Mouse (Mus musculus): ENCODE data around the gene Ankrd65. TPM values are rescaled to one million over a fixed set of nuclear protein-coding genes. Genes with fewer than 3 reads are reported as not detected.
A peak's percentile ranks its signal among the peaks of the same experiment; 100 is the strongest.

The Ankrd65 gene
- total and polyA plus RNA-seq, 3 experiments, result 0.41 TPM; not detected in 2

- Histone ChIP-seq H3K27me3 (ENCODE audit: control insufficient read depth, insufficient read depth, low read length) (no peaks in the 10 kb centered on the region), H3K4me3 (no peak overlapping the region), H3K79me2 (replicated peaks; ENCODE audit: control insufficient read depth, insufficient read depth, low read length) (no peaks in the 10 kb centered on the region), H3K4me1 (ENCODE audit: control insufficient read depth, insufficient read depth, low read length) (no peaks in the 10 kb centered on the region), H3K9ac (ENCODE audit: low read depth, low read length) (no peak overlapping the region), H3K27ac (no peak overlapping the region), H3K36me3 (ENCODE audit: control insufficient read depth, insufficient read depth, low read length) (no peaks in the 10 kb centered on the region)
- intact Hi-C loops (cut with DNase I), result no loop called here
- 91% methylated on average over 17 of the region's 17 CpGs for WGBS
- no peak for TF ChIP-seq CTCF (IDR thresholded peaks at IDR 0.05)
- TF ChIP-seq POLR2A (IDR thresholded peaks at IDR 0.05; ENCODE audit: insufficient read depth, low read depth, low read length), result no peak
- TF ChIP-seq EP300 (IDR thresholded peaks at IDR 0.05; ENCODE audit: insufficient read depth, low read depth, low read length), result no peak
- DNase-seq, result no peak
Measured at GRCm38 (mm10) chr4:155746575-155747490, 43.4 kb upstream of the Ankrd65 start.

DNA sequence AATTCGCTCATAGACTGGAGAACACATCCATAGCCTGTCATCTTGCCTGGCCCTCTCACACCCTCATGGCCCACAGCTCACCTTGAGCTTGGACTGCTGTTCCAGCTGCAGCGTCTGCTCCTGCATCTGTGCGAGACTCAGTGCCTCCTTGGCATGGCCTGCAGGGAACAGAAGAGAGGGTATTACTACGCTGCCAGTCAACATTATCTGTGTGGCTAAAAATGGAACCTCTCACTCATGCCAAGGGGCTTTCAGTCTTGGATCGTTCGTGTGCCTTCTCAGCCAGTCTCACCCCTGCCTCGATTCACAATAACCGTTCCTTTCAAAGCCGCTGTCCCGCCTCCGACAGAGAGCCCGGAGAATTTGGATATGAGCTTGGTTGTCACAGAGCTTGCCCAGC, 33.2 kb upstream of the Ankrd65 start:
- Histone ChIP-seq H3K27ac (no peak overlapping the region; the same call in 1 of the 2 replicates), H3K36me3 (ENCODE audit: control insufficient read depth, insufficient read depth, low read length) (peaks cover 3% of the 10 kb centered on the region), H3K27me3 (ENCODE audit: control insufficient read depth, insufficient read depth, low read length) (no peaks in the 10 kb centered on the region), H3K4me1 (ENCODE audit: control insufficient read depth, insufficient read depth, low read length) (peaks cover 9% of the 10 kb centered on the region), H3K79me2 (replicated peaks; ENCODE audit: control insufficient read depth, insufficient read depth, low read length) (peaks cover 4% of the 10 kb centered on the region; the same call in 1 of the 2 replicates), H3K9ac (ENCODE audit: low read depth, low read length) (no peak overlapping the region), H3K4me3 (no peak overlapping the region)
- peak; percentile 22 to 61 for DNase-seq
- WGBS, result 63% methylated on average over 12 of the region's 12 CpGs
- intact Hi-C loops (cut with DNase I), result no loop called here
- TF ChIP-seq POLR2A (IDR thresholded peaks at IDR 0.05; ENCODE audit: insufficient read depth, low read depth, low read length) (no peak), CTCF (IDR thresholded peaks at IDR 0.05) (no peak), EP300 (IDR thresholded peaks at IDR 0.05; ENCODE audit: insufficient read depth, low read depth, low read length) (no peak)

DNA sequence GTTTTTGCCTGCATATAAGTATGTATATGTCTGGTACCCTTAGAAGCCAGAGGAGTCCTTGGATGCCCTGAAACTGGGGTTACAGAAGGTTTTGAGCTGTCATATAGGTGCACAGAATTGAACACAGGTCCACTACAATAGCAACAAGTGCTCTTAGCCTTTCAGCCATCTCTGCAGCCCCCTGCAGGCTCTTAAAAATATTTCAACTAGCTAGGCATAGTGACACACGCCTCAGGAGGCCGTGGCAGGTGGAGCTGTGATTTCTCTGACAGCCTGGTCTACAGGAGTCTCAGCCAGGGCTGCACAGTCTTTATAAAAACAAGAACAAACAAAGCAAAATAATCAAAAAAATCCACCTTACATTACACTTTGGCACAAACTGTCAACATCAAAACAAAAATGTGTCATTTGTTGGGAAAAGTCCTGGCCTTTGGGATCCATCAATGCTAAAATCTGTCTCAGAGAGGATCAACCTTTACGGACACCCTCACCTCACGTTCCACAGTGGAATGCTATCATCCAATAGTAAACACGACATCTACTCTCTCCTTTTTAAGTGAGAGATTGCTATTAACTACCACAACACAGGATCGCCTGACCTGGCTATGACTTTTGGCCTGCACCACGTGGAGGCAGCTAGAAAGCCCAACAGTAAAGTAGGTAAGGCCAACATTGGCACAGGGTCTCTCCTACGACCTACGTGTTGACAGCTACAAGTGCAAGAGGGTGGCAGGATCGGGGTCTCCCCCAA, 30.2 kb upstream of the Ankrd65 start:
- WGBS, result 1% methylated on average over 10 of the region's 10 CpGs

GRCm38 (mm10) chr4:155760613-155761355, 29.5 kb upstream of the Ankrd65 start, which contains the start of gene Atad3a:
Gene Atad3a (minus strand): TSS chr4:155761093.
- intact Hi-C loops (cut with DNase I), result loop anchor here (2.0 to 5.0 kb wide), 3 partner anchors 24 to 138 kb away; partner anchors contain the start of genes Cdk11b and Mrpl20
- Histone ChIP-seq H3K79me2 (replicated peaks; ENCODE audit: control insufficient read depth, insufficient read depth, low read length) (peaks cover 4% of the 10 kb centered on the region; the same call in 1 of the 2 replicates), H3K9ac (ENCODE audit: low read depth, low read length) (peak within 1 kb of the TSS; percentile 80), H3K4me1 (ENCODE audit: control insufficient read depth, insufficient read depth, low read length) (peaks cover 9% of the 10 kb centered on the region), H3K27me3 (ENCODE audit: control insufficient read depth, insufficient read depth, low read length) (no peaks in the 10 kb centered on the region), H3K27ac (peak within 1 kb of the TSS; percentile 87), H3K4me3 (peak within 1 kb of the TSS; percentile 81), H3K36me3 (ENCODE audit: control insufficient read depth, insufficient read depth, low read length) (peaks cover 3% of the 10 kb centered on the region)
- WGBS, result under 1% methylated on average over 68 of the region's 68 CpGs
- peak; percentile 83 for TF ChIP-seq POLR2A (IDR thresholded peaks at IDR 0.05; ENCODE audit: insufficient read depth, low read depth, low read length)
- TF ChIP-seq CTCF (IDR thresholded peaks at IDR 0.05), result 0 out of 2 replicates have a peak, but pooled peaks have one; percentile 1
- peak; percentile 77 for TF ChIP-seq EP300 (IDR thresholded peaks at IDR 0.05; ENCODE audit: insufficient read depth, low read depth, low read length)
- DNase-seq, result peak; percentile 97 to 99

More for the DNA sequence above, 30.2 kb upstream of the Ankrd65 start:
- intact Hi-C loops (cut with DNase I), result loop anchor here (2.0 to 5.0 kb wide), 3 partner anchors 23 to 138 kb away; partner anchors contain the start of genes Cdk11b and Mrpl20
- Histone ChIP-seq H3K79me2 (replicated peaks; ENCODE audit: control insufficient read depth, insufficient read depth, low read length) (peaks cover 4% of the 10 kb centered on the region; the same call in 1 of the 2 replicates), H3K9ac (ENCODE audit: low read depth, low read length) (peak overlapping the region; percentile 80), H3K27me3 (ENCODE audit: control insufficient read depth, insufficient read depth, low read length) (no peaks in the 10 kb centered on the region), H3K4me3 (peak overlapping the region; percentile 81), H3K27ac (peak overlapping the region; percentile 87), H3K36me3 (ENCODE audit: control insufficient read depth, insufficient read depth, low read length) (peaks cover 3% of the 10 kb centered on the region), H3K4me1 (ENCODE audit: control insufficient read depth, insufficient read depth, low read length) (peaks cover 9% of the 10 kb centered on the region)
- TF ChIP-seq POLR2A (IDR thresholded peaks at IDR 0.05; ENCODE audit: insufficient read depth, low read depth, low read length), result no peak; the same call in 1 of the 2 replicates
- peak; percentile 66 for TF ChIP-seq CTCF (IDR thresholded peaks at IDR 0.05)
- no peak for DNase-seq

Measured in heart, adult 2 months (tissue).